Mouse (Mus musculus) E14TG2a.4 (cell line): ENCODE results near the gene Axin1.

Experiments
- CTCF ChIP-seq: conservative IDR thresholded peaks from 2 replicates; pipeline ENCODE4 v1.5.1; 2014; ENCODE audit warnings: low read length
- POU5F1 ChIP-seq: IDR thresholded peaks from 2 replicates; pipeline ENCODE4 v1.6.1; 2014; ENCODE audit warnings: low read length, borderline replicate concordance

GRCm38 (mm10) chr17:26229776-26230175, 91.3 kb downstream of the Axin1 start:
- TF ChIP-seq CTCF (no peak), POU5F1 (no peak)
